Mouse (Mus musculus): Measurements from ENCODE around the gene Grik4. TPM values are rescaled to one million over a fixed set of nuclear protein-coding genes. Genes with fewer than 3 reads are reported as not detected.

Grik4 gene
- polyA plus RNA-seq, 1 experiment from 2014 or later = 0.78 TPM

DNA sequence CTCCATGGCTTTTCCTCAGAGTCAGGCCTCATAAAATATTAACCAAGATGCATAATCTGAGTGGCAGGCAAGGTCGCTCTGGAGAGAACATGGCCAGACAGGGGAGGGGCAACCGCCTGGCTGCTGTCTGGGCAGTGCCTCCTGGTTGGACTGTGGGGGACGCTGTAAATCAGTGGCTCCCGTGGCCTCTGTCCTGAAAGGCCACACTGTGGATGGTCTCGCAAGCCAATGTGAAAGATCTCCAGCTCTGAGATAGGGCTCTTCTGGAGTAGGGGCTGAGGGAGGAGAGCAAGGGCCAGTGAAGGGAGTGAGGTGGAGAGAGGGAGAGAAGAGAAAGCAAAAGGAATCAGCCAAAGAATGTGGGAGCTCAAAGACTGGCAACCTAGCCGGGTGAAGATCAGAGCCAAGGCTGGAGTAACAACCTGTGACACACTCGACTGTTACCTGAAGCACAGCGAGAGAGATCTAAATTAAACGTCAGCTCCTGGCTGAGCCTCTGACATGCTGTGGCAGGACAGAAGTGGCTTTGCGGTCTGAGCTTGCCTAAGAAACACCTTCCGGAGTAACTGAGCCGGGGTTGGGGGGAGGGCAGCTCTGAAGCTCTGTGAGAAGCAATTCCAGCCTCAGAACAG lies 270.8 kb downstream of the Grik4 start:
- DNase-seq (ENCODE audit: low spot score) (peak; percentile 83), ATAC-seq (ENCODE audit: low read depth) (peak; percentile 79)
- Histone ChIP-seq H3K27ac (replicated peaks; ENCODE audit: low read depth, low read length) (peak overlapping the region; percentile 62; the same call in 1 of the 2 replicates), H3K36me3 (ENCODE audit: control insufficient read depth, insufficient read depth, low read length) (no peaks in the 10 kb centered on the region), H3K9ac (ENCODE audit: low read depth, low read length) (no peak overlapping the region), H3K4me2 (ENCODE audit: low read depth, low read length) (no peak overlapping the region), H3K4me1 (ENCODE audit: control insufficient read depth, insufficient read depth, low read length) (0 out of 2 replicates have a peak, but pooled peaks cover 7% of the 10 kb centered on the region), H3K9me3 (ENCODE audit: control insufficient read depth, low read length) (no peaks in the 10 kb centered on the region), H3K4me3 (ENCODE audit: low read depth, low read length) (no peak overlapping the region), H3K27me3 (replicated peaks; ENCODE audit: control insufficient read depth, insufficient read depth, low read length) (no peaks in the 10 kb centered on the region)
- WGBS = 53% methylated on average over 12 of the region's 12 CpGs

DNA sequence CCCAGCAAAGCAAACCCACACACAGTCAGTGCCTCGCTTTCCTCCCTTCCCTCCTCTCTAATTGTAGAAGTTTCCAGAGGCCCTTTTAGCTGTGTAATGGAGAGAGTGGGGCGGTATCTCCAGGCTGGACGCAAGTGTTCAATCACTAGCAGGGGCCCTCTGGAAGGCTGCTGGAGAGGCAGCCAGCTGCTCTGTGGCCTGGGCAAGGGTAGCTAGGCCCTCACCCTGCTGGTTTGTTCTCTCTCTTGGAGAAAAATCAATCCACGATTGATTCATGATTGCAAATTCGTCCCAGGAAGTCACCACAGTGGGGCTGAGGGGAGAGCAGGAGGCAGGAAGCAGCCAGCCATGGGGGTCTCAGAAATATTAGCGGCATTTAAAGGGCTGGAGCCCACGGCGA lies 271.3 kb downstream of the Grik4 start:
- Histone ChIP-seq H3K9ac (ENCODE audit: low read depth, low read length) (no peak overlapping the region), H3K36me3 (ENCODE audit: control insufficient read depth, insufficient read depth, low read length) (no peaks in the 10 kb centered on the region), H3K27ac (replicated peaks; ENCODE audit: low read depth, low read length) (no peak overlapping the region), H3K27me3 (replicated peaks; ENCODE audit: control insufficient read depth, insufficient read depth, low read length) (no peaks in the 10 kb centered on the region), H3K4me1 (ENCODE audit: control insufficient read depth, insufficient read depth, low read length) (0 out of 2 replicates have a peak, but pooled peaks cover 7% of the 10 kb centered on the region), H3K4me2 (ENCODE audit: low read depth, low read length) (no peak overlapping the region), H3K9me3 (ENCODE audit: control insufficient read depth, low read length) (no peaks in the 10 kb centered on the region), H3K4me3 (ENCODE audit: low read depth, low read length) (no peak overlapping the region)
- 61% methylated on average over 8 of the region's 8 CpGs for WGBS
- DNase-seq (ENCODE audit: low spot score) (no peak), ATAC-seq (ENCODE audit: low read depth) (no peak)

DNA sequence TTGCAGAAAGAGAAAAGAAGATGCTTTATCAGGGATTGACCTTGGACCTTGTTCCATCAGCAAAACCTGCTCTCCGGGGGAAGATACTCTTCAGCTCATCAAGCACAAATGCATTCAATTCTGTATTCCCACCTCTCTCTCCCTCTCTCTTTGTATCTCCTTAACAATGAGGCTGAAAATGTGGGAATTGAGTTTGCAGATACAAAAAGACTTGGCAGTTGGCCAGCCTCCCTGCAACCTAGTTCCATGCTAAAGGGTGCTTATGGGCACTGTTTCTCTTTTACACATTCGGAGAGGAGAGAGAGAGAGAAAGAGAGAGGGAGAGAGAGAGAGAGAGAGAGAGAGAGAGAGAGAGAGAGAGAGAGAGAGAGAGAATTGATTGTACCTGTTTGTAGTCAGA lies 273.7 kb downstream of the Grik4 start:
- Histone ChIP-seq H3K9me3 (ENCODE audit: control insufficient read depth, low read length) (no peaks in the 10 kb centered on the region), H3K27ac (replicated peaks; ENCODE audit: low read depth, low read length) (no peak overlapping the region), H3K27me3 (replicated peaks; ENCODE audit: control insufficient read depth, insufficient read depth, low read length) (no peaks in the 10 kb centered on the region), H3K9ac (ENCODE audit: low read depth, low read length) (no peak overlapping the region), H3K4me3 (ENCODE audit: low read depth, low read length) (no peak overlapping the region), H3K4me2 (ENCODE audit: low read depth, low read length) (no peak overlapping the region), H3K36me3 (ENCODE audit: control insufficient read depth, insufficient read depth, low read length) (no peaks in the 10 kb centered on the region), H3K4me1 (ENCODE audit: control insufficient read depth, insufficient read depth, low read length) (0 out of 2 replicates have a peak, but pooled peaks cover 7% of the 10 kb centered on the region)
- 71% methylated on average over 2 of the region's 2 CpGs for WGBS
- ATAC-seq (ENCODE audit: low read depth) = no peak
- peak; percentile 23 for DNase-seq (ENCODE audit: low spot score)

DNA sequence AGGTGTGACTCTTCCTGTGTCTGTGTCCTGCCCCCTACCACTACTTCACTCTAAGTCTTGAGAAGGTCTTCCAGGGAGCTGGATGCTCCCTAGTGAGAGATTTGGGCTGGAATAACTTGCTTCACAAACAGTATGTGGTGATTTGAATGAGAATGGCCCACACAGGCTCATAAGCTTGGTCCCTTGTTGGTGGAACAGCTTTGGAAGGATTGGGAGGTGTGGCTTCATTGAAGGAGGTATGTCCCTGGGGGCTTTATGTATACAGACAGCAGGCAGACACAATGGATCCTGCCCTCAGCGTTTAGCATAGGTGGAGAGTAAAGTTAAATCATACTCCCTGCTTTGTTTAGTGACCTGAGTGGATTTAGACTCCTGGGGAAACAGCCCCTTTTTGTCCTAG lies 282.8 kb downstream of the Grik4 start:
- no peaks in the 10 kb centered on the region for H3K4me1 ChIP-seq (ENCODE audit: control insufficient read depth, insufficient read depth, low read length)
- no peak overlapping the region for H3K27ac ChIP-seq (replicated peaks; ENCODE audit: low read depth, low read length)
- ATAC-seq (ENCODE audit: low read depth) = no peak
- DNase-seq (ENCODE audit: low spot score) = no peak
- H3K4me3 ChIP-seq (ENCODE audit: low read depth, low read length) = no peak overlapping the region
- H3K9ac ChIP-seq (ENCODE audit: low read depth, low read length) = no peak overlapping the region
- H3K4me2 ChIP-seq (ENCODE audit: low read depth, low read length) = no peak overlapping the region
- H3K36me3 ChIP-seq (ENCODE audit: control insufficient read depth, insufficient read depth, low read length) = no peaks in the 10 kb centered on the region
- 0 out of 2 replicates have a peak, but pooled peaks cover 3% of the 10 kb centered on the region for H3K9me3 ChIP-seq (ENCODE audit: control insufficient read depth, low read length)
- 56% methylated on average over 1 of the region's 1 CpGs for WGBS
- no peaks in the 10 kb centered on the region for H3K27me3 ChIP-seq (replicated peaks; ENCODE audit: control insufficient read depth, insufficient read depth, low read length)

DNA sequence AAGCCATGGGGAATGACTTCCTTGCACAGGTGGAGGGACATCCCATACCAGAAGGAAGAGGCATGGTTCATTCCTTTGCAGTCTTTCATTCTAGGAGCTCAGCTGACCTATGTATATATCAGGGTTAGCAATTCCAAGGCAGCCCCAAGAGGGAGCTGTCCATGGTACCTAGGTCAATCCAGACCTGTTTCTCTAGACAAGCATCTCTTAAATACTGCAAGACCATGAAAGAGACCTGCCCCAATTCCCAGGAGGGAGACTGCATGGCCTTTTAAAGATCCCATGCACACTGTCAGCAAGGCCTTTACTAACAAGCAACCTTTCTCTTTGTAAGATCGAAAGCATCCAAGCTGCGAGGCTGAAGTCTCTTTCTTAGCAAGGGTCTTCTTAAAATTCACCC lies 291.5 kb downstream of the Grik4 start:
- Histone ChIP-seq H3K4me3 (ENCODE audit: low read depth, low read length) (no peak overlapping the region), H3K27ac (replicated peaks; ENCODE audit: low read depth, low read length) (no peak overlapping the region), H3K9me3 (ENCODE audit: control insufficient read depth, low read length) (no peaks in the 10 kb centered on the region), H3K9ac (ENCODE audit: low read depth, low read length) (no peak overlapping the region), H3K4me1 (ENCODE audit: control insufficient read depth, insufficient read depth, low read length) (no peaks in the 10 kb centered on the region), H3K27me3 (replicated peaks; ENCODE audit: control insufficient read depth, insufficient read depth, low read length) (no peaks in the 10 kb centered on the region), H3K4me2 (ENCODE audit: low read depth, low read length) (no peak overlapping the region), H3K36me3 (ENCODE audit: control insufficient read depth, insufficient read depth, low read length) (no peaks in the 10 kb centered on the region)
- no peak for ATAC-seq (ENCODE audit: low read depth)
- peak; percentile 85 for DNase-seq (ENCODE audit: low spot score)
- WGBS = 85% methylated on average over 2 of the region's 2 CpGs

DNA sequence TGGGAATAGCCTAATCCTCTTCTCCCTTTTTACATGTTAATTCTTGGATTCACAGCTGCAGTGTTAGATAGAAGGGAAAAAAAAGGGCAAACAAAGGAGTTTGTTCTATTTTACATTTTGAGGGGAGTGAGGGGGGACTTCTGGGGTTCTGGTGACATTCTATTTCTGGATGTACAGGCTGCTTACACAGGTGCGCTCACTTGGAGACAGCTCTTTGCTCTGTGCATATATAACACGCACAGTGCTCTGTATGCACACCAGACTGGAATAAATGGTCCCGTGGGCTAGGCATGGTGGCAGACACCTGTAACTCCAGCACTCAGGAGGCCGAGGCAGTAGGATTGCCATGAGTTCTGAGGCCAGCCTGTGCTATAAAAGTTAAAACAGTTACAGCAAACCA lies 292.0 kb downstream of the Grik4 start:
- H3K4me3 ChIP-seq (ENCODE audit: low read depth, low read length) = no peak overlapping the region
- DNase-seq (ENCODE audit: low spot score) (no peak), ATAC-seq (ENCODE audit: low read depth) (no peak)
- no peak overlapping the region for H3K4me2 ChIP-seq (ENCODE audit: low read depth, low read length)
- no peaks in the 10 kb centered on the region for H3K36me3 ChIP-seq (ENCODE audit: control insufficient read depth, insufficient read depth, low read length)
- H3K9me3 ChIP-seq (ENCODE audit: control insufficient read depth, low read length) = no peaks in the 10 kb centered on the region
- H3K4me1 ChIP-seq (ENCODE audit: control insufficient read depth, insufficient read depth, low read length) = no peaks in the 10 kb centered on the region
- 62% methylated on average over 4 of the region's 4 CpGs for WGBS
- H3K9ac ChIP-seq (ENCODE audit: low read depth, low read length) = no peak overlapping the region
- H3K27me3 ChIP-seq (replicated peaks; ENCODE audit: control insufficient read depth, insufficient read depth, low read length) = no peaks in the 10 kb centered on the region
- H3K27ac ChIP-seq (replicated peaks; ENCODE audit: low read depth, low read length) = no peak overlapping the region

DNA sequence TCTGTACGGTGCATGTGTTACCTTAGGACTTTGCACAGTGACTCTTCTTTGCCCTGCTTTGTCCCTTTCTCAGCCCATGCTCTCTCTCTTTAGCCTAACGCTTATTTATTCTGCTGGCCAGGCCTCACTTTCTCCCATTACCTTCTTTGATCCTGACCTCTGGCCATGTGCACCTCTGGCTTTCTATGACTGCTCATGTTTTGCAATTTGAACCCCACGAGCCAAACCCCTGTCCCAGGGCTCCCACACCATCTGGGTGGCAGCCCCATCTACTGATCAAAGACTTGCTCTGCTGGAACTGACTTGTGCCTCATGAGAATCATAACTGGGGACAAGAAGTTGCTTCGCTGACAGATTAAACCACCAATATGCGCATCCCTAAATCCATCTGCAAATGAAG lies 294.4 kb downstream of the Grik4 start:
- ATAC-seq (ENCODE audit: low read depth) = no peak
- no peaks in the 10 kb centered on the region for H3K9me3 ChIP-seq (ENCODE audit: control insufficient read depth, low read length)
- WGBS = 60% methylated on average over 5 of the region's 5 CpGs
- H3K4me3 ChIP-seq (ENCODE audit: low read depth, low read length) = no peak overlapping the region
- H3K36me3 ChIP-seq (ENCODE audit: control insufficient read depth, insufficient read depth, low read length) = no peaks in the 10 kb centered on the region
- H3K27me3 ChIP-seq (replicated peaks; ENCODE audit: control insufficient read depth, insufficient read depth, low read length) = no peaks in the 10 kb centered on the region
- DNase-seq (ENCODE audit: low spot score) = no peak
- H3K27ac ChIP-seq (replicated peaks; ENCODE audit: low read depth, low read length) = no peak overlapping the region
- H3K4me2 ChIP-seq (ENCODE audit: low read depth, low read length) = no peak overlapping the region
- no peaks in the 10 kb centered on the region for H3K4me1 ChIP-seq (ENCODE audit: control insufficient read depth, insufficient read depth, low read length)
- H3K9ac ChIP-seq (ENCODE audit: low read depth, low read length) = no peak overlapping the region

DNA sequence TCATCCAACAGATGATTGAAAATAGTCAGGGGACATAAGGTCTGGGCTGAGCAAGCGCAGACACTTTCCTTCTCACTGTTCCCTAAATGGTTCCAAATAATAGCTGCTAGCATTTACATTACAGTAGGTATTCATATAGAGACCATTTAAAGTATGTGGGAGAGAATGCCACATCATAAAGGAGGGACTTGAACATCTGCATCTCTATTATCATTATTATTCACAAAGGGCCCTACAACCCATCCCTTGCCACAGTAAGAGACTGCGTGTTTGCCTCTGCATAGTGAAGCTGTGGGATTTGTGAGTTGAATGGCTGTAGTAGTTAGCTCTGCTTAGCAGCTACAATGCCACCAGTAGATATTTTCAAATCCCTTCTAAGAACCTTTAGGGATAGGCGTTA lies 296.2 kb downstream of the Grik4 start:
- H3K4me1 ChIP-seq (ENCODE audit: control insufficient read depth, insufficient read depth, low read length) = no peaks in the 10 kb centered on the region
- H3K4me2 ChIP-seq (ENCODE audit: low read depth, low read length) = no peak overlapping the region
- H3K27ac ChIP-seq (replicated peaks; ENCODE audit: low read depth, low read length) = no peak overlapping the region
- H3K36me3 ChIP-seq (ENCODE audit: control insufficient read depth, insufficient read depth, low read length) = no peaks in the 10 kb centered on the region
- DNase-seq (ENCODE audit: low spot score) (no peak), ATAC-seq (ENCODE audit: low read depth) (no peak)
- H3K9me3 ChIP-seq (ENCODE audit: control insufficient read depth, low read length) = no peaks in the 10 kb centered on the region
- no peak overlapping the region for H3K9ac ChIP-seq (ENCODE audit: low read depth, low read length)
- WGBS = 93% methylated on average over 3 of the region's 3 CpGs
- no peaks in the 10 kb centered on the region for H3K27me3 ChIP-seq (replicated peaks; ENCODE audit: control insufficient read depth, insufficient read depth, low read length)
- no peak overlapping the region for H3K4me3 ChIP-seq (ENCODE audit: low read depth, low read length)

DNA sequence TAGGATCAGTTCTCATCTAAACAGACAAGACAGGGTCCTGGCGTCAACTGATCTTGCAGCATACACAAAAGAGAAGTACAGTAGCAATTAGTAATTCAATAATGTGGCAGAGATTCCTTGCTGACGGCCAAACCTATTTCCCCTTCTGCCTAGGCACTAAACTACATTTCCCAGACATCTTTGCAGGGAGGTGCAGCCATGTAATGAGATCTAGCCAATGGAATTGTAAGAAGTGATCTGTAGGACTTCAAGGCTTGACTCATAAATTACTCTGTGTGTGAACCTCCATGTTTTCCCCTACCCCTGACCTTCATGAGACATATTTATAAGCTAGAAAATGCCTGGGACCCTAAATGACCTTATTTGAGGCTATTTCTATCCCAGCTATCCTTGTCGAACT lies 296.7 kb downstream of the Grik4 start:
- DNase-seq (ENCODE audit: low spot score) (no peak), ATAC-seq (ENCODE audit: low read depth) (no peak)
- WGBS = 58% methylated on average over 3 of the region's 3 CpGs
- no peaks in the 10 kb centered on the region for H3K27me3 ChIP-seq (replicated peaks; ENCODE audit: control insufficient read depth, insufficient read depth, low read length)
- no peaks in the 10 kb centered on the region for H3K36me3 ChIP-seq (ENCODE audit: control insufficient read depth, insufficient read depth, low read length)
- no peak overlapping the region for H3K27ac ChIP-seq (replicated peaks; ENCODE audit: low read depth, low read length)
- no peak overlapping the region for H3K9ac ChIP-seq (ENCODE audit: low read depth, low read length)
- H3K4me3 ChIP-seq (ENCODE audit: low read depth, low read length) = no peak overlapping the region
- H3K9me3 ChIP-seq (ENCODE audit: control insufficient read depth, low read length) = no peaks in the 10 kb centered on the region
- no peaks in the 10 kb centered on the region for H3K4me1 ChIP-seq (ENCODE audit: control insufficient read depth, insufficient read depth, low read length)
- no peak overlapping the region for H3K4me2 ChIP-seq (ENCODE audit: low read depth, low read length)
